Mouse (Mus musculus) layer of hippocampus, postnatal 10 days (tissue): ENCODE measurements at regions not wholly inside any gene's neighbourhood (a gene's known extent, or its start where the extent isn't known, plus 50 kb on each side); places are given as distances from the start of the nearest gene placed in this dataset.

ENCODE experiments used
- DNase-seq, 2 experiments: peaks; one replicate each; pipeline ENCODE4 v3.0.0; 2021; ENCODE audit warnings: low spot score in 2 of 2

- peak; percentile 11 to 31 for DNase-seq
These were observed 53.4 kb upstream of the Nap1l1 start for GRCm38 (mm10) chr10:111419375-111420194.

GRCm38 (mm10) chr10:111420195-111420838 is 52.7 kb upstream of the Nap1l1 start:
- no peak for DNase-seq

GRCm38 (mm10) chr10:111422057-111422456 is 51.0 kb upstream of the Nap1l1 start:
- no peak for DNase-seq

GRCm38 (mm10) chr10:111422649-111423048 is 50.4 kb upstream of the Nap1l1 start:
- DNase-seq, result peak in 1 of 2 experiments; percentile 15
